Mouse (Mus musculus): Measurements from ENCODE around the gene Pole4.

Gene Pole4

DNA sequence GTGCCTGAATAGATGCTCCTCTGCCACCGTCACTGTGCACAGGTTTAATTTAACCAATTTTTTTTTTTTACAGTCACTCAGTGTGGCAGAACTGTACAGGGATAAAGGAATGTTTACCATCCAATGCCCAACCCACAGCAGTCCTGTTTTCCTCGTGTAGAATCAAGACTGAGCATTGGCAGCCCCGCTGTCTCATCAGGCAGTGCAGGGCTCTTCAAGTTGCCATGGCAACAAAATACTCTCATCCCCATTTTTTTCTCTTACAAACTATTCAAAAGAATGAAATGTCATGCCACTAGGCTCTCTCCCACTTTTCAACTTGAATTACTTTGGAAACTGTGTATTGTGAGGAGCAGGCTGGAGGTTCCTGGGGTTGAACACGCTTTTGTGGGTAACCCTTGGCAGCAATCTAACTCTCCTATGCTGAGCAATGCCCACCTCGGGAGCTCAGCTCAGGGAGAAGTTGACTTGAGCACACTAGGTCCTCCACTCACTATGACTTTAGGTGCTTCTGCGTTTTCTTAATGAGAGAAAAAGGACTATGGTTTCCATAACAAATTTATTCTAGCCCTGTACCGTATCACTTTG lies 95.7 kb downstream of the Pole4 start:
- ChIA-PET POLR2A (interaction anchor here in 3 of 4 experiments (0.6 to 5.5 kb wide), 7 partner anchors 14 to 94 kb away, joined by 3 to 59 read pairs (median 5); no protein-coding TSS in a partner anchor), CTCF (interaction anchor here in 3 of 4 experiments (0.6 to 2.1 kb wide), 11 partner anchors 15 to 1604 kb away, joined by 3 to 11 read pairs (median 4); no protein-coding TSS in a partner anchor)

GRCm38 (mm10) chr6:82608756-82609155 lies 96.4 kb downstream of the Pole4 start:
- ChIA-PET CTCF (interaction anchor here (0.6 to 1.5 kb wide), 15 partner anchors 14 to 1692 kb away, joined by 3 to 11 read pairs (median 4); no protein-coding TSS in a partner anchor), POLR2A (interaction anchor here in 3 of 4 experiments (0.6 to 5.5 kb wide), 7 partner anchors 13 to 95 kb away, joined by 3 to 39 read pairs (median 4); no protein-coding TSS in a partner anchor)

DNA sequence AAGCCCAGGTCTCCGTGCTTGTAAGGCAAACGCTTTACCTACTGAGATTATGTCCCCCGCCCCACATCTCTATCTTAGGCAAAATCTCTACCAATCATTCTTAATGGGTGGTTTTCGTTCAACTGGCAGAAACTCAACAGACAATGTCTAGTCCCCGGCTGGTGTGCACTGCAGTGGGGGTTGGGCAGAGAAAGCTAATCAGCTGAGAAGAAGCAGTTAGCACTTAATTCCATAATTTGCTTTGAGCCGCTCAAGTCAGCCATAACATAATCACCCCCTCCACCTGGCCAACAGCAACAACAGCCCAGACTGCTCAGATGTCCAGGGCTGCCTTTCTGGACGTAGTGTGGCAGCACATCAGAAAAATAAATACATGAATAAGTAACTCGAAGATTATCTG lies 100.4 kb downstream of the Pole4 start:
- ChIA-PET POLR2A (interaction anchor here in 2 of 4 experiments (1.2 to 1.8 kb wide), 3 partner anchors 10 to 98 kb away, joined by 3 to 7 read pairs (median 4); no protein-coding TSS in a partner anchor), CTCF (interaction anchor here in 3 of 4 experiments (0.5 to 2.5 kb wide), 4 partner anchors 10 to 236 kb away, joined by 3 to 10 read pairs (median 6); partner anchors contain the start of gene Pole4 (in 1 of the 3))

GRCm38 (mm10) chr6:82603665-82604064 lies 101.5 kb downstream of the Pole4 start:
- POLR2A ChIA-PET, result interaction anchor here in 3 of 4 experiments (0.5 to 2.1 kb wide), 5 partner anchors 9 to 151 kb away, joined by 3 to 8 read pairs (median 4); no protein-coding TSS in a partner anchor
- CTCF ChIA-PET, result interaction anchor here in 2 of 4 experiments (0.7 to 2.5 kb wide), 8 partner anchors 9 to 484 kb away, joined by 3 to 11 read pairs (median 4); partner anchors contain the start of gene Tacr1 (in 1 of the 2)

- POLR2A ChIA-PET, result interaction anchor here in 3 of 4 experiments (0.5 to 2.1 kb wide), 5 partner anchors 10 to 151 kb away, joined by 3 to 8 read pairs (median 4); no protein-coding TSS in a partner anchor
- CTCF ChIA-PET, result interaction anchor here in 2 of 4 experiments (0.8 to 2.5 kb wide), 7 partner anchors 8 to 484 kb away, joined by 3 to 11 read pairs (median 5); partner anchors contain the start of gene Tacr1 (in 1 of the 2)
Observed at GRCm38 (mm10) chr6:82603228-82603627, 101.9 kb downstream of the Pole4 start.

- ChIA-PET CTCF (interaction anchor here in 3 of 4 experiments (0.5 to 2.5 kb wide), 10 partner anchors 8 to 361 kb away, joined by 3 to 10 read pairs (median 3); no protein-coding TSS in a partner anchor), POLR2A (interaction anchor here in 3 of 4 experiments (0.6 to 1.2 kb wide), 6 partner anchors 10 to 108 kb away, joined by 3 to 4 read pairs (median 3); no protein-coding TSS in a partner anchor)
Observed at GRCm38 (mm10) chr6:82595461-82596090, 109.6 kb downstream of the Pole4 start.

DNA sequence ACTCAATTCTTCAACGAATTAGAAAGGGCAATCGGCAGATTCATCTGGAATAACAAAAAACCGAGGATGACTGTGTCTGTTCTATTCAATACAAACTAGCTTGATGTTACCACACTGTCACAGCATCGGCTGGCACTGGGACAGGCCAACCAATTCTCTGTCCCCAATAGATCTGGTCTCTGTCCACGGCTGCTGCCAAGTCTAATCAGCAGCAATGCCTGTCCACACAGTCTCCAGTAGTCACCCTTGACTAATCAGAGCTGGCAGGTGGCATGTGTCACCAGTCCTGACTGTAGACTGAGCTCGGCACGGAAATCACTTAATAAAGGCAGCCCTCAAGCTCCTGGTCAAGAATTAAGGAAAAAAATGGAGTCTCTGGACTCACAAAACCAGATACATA lies 115.8 kb downstream of the Pole4 start:
- CTCF ChIA-PET, result no interaction called here
- POLR2A ChIA-PET, result interaction anchor here in 1 of 4 experiments (0.9 kb wide), 1 partner anchor 115 kb away, joined by 3 read pairs; no protein-coding TSS in a partner anchor

DNA sequence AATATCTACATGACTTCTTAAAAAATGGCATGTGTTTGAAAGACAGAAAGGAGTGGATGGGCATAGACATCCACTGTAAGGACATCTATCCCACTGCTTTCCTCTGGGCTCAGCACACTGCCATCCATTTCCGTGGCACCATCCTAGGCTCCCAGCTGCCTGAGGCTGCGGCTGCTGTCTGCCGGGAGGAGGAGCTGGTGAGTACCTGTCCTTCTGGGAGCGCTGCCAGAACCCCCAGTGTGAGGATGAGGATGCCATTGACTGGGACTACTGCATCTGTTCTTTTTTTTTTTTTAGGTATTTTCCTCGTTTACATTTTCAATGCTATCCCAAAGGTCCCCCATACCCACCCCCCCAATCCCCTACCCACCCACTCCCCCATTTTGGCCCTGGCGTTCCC lies 119.8 kb downstream of the Pole4 start:
- CTCF ChIA-PET, result interaction anchor here in 3 of 4 experiments (1.0 to 1.5 kb wide), 4 partner anchors 9 to 117 kb away, joined by 3 to 4 read pairs (median 4); no protein-coding TSS in a partner anchor

GRCm38 (mm10) chr6:82575445-82575844 lies 129.7 kb downstream of the Pole4 start:
- CTCF ChIA-PET, result no interaction called here

More for the DNA sequence above, 119.8 kb downstream of the Pole4 start:
- POLR2A ChIA-PET, result interaction anchor here in 2 of 4 experiments (0.6 to 1.2 kb wide), 3 partner anchors 10 to 118 kb away, joined by 3 read pairs; no protein-coding TSS in a partner anchor

More at GRCm38 (mm10) chr6:82575445-82575844, 129.7 kb downstream of the Pole4 start:
- POLR2A ChIA-PET, result no interaction called here
